9 mouse cellular contexts compared by ENCODE assay signal in genomic region chr10:81384605-81384982, GRCm38 (mm10). TPM values are rescaled to one million over a fixed set of nuclear protein-coding genes. Genes with fewer than 3 reads are reported as not detected.
A peak's percentile ranks its signal among the peaks of the same experiment; 100 is the strongest.
DNase-seq lines count a peak whose midpoint lies in the region; ATAC-seq and TF ChIP-seq lines count a peak whose summit lies in the region.
"Had no signal": no experiment of that assay in that cellular context is flagged by ENCODE, and none has a peak within 500 bp of the region (broad histone marks: within the 10 kb centered on the region; RNA-seq: fewer than 3 reads in every experiment).

No protein-coding gene starts in this region.

- peak overlapping the region; percentile 97 for H3K4me3 ChIP-seq in heart, embryonic 11.5 days (ENCODE audit: low read depth, low read length)
- peak overlapping the region; percentile 82 to 96 (median 87) for H3K4me3 ChIP-seq in CH12.LX (replicated peaks in 1 of 3; ENCODE audit: low read depth in 2 of 3, low read length in 2 of 3, poor library complexity in 1 of 3)
- peak overlapping the region; percentile 93 for H3K4me3 ChIP-seq in forebrain, embryonic 15.5 days
- peak overlapping the region; percentile 74 for H3K4me3 ChIP-seq in liver, postnatal 0 days (ENCODE audit: low read depth, low read length)

- H3K36me3 ChIP-seq in heart, embryonic 11.5 days (ENCODE audit: control insufficient read depth, insufficient read depth, low read length): peaks cover 23% of the 10 kb centered on the region
- H3K36me3 ChIP-seq in CH12.LX (replicated peaks in 1 of 2; ENCODE audit: control insufficient read depth in 1 of 2, insufficient read depth in 1 of 2, low read length in 1 of 2): peaks cover 39 to 41% of the 10 kb centered on the region in 2 experiments
- H3K36me3 ChIP-seq in forebrain, embryonic 15.5 days: peaks cover 22% of the 10 kb centered on the region
- H3K36me3 ChIP-seq in liver, postnatal 0 days (replicated peaks; ENCODE audit: insufficient read depth, low read length): peaks cover 24% of the 10 kb centered on the region

- intact Hi-C loops in heart, postnatal 10 days (cut with DNase I): no loop called here

- under 1% methylated on average over 19 of the region's 19 CpGs for WGBS in heart, embryonic 11.5 days (ENCODE audit: insufficient replicate concordance)
- under 1% methylated on average over 19 of the region's 19 CpGs for WGBS in forebrain, embryonic 15.5 days
- WGBS in liver, postnatal 0 days (ENCODE audit: insufficient replicate concordance): under 1% methylated on average over 19 of the region's 19 CpGs

- no peak for TF ChIP-seq CTCF in CH12.LX (conservative IDR thresholded peaks at IDR 0.05 in 1 of 2, IDR thresholded peaks at IDR 0.05 in 1 of 2; ENCODE audit: low read depth in 2 of 2, low read length in 2 of 2)
- TF ChIP-seq CTCF in liver, postnatal 0 days (IDR thresholded peaks at IDR 0.05; ENCODE audit: low read depth): no peak

- dilution Hi-C loops in CH12.LX (cut with MboI; ENCODE audit: extremely low pct_ligation_motif_present, extremely low pct_unique_long_range_greater_than_20kb, low sequenced_read_pairs): no loop called here

- H3K79me2 ChIP-seq in CH12.LX (replicated peaks; ENCODE audit: control insufficient read depth, extremely low read depth, insufficient read depth, poor library complexity, severe bottlenecking): peaks cover 19% of the 10 kb centered on the region

- H3K4me1 ChIP-seq in heart, embryonic 11.5 days (ENCODE audit: control insufficient read depth, insufficient read depth, low read length): peaks cover 27% of the 10 kb centered on the region
- peaks cover 6 to 18% of the 10 kb centered on the region in 2 experiments for H3K4me1 ChIP-seq in CH12.LX (ENCODE audit: control insufficient read depth in 1 of 2, insufficient read depth in 2 of 2)
- peaks cover 18% of the 10 kb centered on the region for H3K4me1 ChIP-seq in forebrain, embryonic 15.5 days
- peaks cover 39% of the 10 kb centered on the region for H3K4me1 ChIP-seq in liver, postnatal 0 days (ENCODE audit: insufficient read depth)

- TF ChIP-seq EP300 in CH12.LX (IDR thresholded peaks at IDR 0.05; ENCODE audit: low read length): no peak
- TF ChIP-seq EP300 in liver, postnatal 0 days (IDR thresholded peaks at IDR 0.05; ENCODE audit: low read depth): no peak

- no peak for DNase-seq in heart, postnatal 10 days
- DNase-seq in CH12.LX (ENCODE audit: extremely low read depth): no peak
- no peak for DNase-seq in liver, postnatal 0 days
- no peak for DNase-seq in urinary bladder, adult 2 months (ENCODE audit: low spot score)

- ATAC-seq in heart, embryonic 11.5 days (replicated peaks; ENCODE audit: insufficient number of reproducible peaks, low FRiP score, low TSS enrichment): peak; percentile 9; the same call in 1 of the 2 replicates
- peak; percentile 31; the same call in 1 of the 2 replicates for ATAC-seq in forebrain, embryonic 15.5 days (replicated peaks)
- ATAC-seq in liver, postnatal 0 days: peak; percentile 20
- ATAC-seq in erythroid progenitor cell, adult 5-6 weeks (replicated peaks; ENCODE audit: low FRiP score, poor library complexity, severe bottlenecking): no peak
- no peak for ATAC-seq in cerebellum, adult (ENCODE audit: insufficient number of reproducible peaks, low FRiP score, low TSS enrichment)

- in situ Hi-C loops in CH12.LX (cut with MboI; ENCODE audit: low pct_ligation_motif_present, low pct_unique_long_range_greater_than_20kb, low sequenced_read_pairs): loop anchor here (5.0 kb wide), 1 partner anchor 148 kb away; no protein-coding TSS in a partner anchor

- H3K9ac ChIP-seq in heart, embryonic 11.5 days (ENCODE audit: low read depth, low read length): peak overlapping the region; percentile 90
- peak overlapping the region; percentile 84 for H3K9ac ChIP-seq in CH12.LX (ENCODE audit: insufficient read depth, low read depth)
- peak overlapping the region; percentile 79 for H3K9ac ChIP-seq in forebrain, embryonic 15.5 days (replicated peaks)
- H3K9ac ChIP-seq in liver, postnatal 0 days (replicated peaks): peak overlapping the region; percentile 89

- H3K27me3 ChIP-seq in heart, embryonic 11.5 days (ENCODE audit: control insufficient read depth, insufficient read depth, low read length): no peaks in the 10 kb centered on the region
- no peaks in the 10 kb centered on the region for H3K27me3 ChIP-seq in CH12.LX (replicated peaks)
- H3K27me3 ChIP-seq in forebrain, embryonic 15.5 days: no peaks in the 10 kb centered on the region
- no peaks in the 10 kb centered on the region for H3K27me3 ChIP-seq in liver, postnatal 0 days (ENCODE audit: insufficient read depth, low read length)

- peak overlapping the region; percentile 72 for H3K4me2 ChIP-seq in heart, embryonic 11.5 days
- peak overlapping the region; percentile 64; the same call in 1 of the 2 replicates for H3K4me2 ChIP-seq in CH12.LX (ENCODE audit: insufficient read depth, low read depth, poor library complexity, severe bottlenecking)
- peak overlapping the region; percentile 96 for H3K4me2 ChIP-seq in forebrain, embryonic 15.5 days (replicated peaks)
- H3K4me2 ChIP-seq in liver, postnatal 0 days (ENCODE audit: low read depth, low read length): peak overlapping the region; percentile 75

- no peak for TF ChIP-seq RAD21 in CH12.LX (IDR thresholded peaks at IDR 0.05; ENCODE audit: low read depth, low read length)

- H3K9me3 ChIP-seq in heart, embryonic 11.5 days (replicated peaks; ENCODE audit: control insufficient read depth, low read length): no peaks in the 10 kb centered on the region
- H3K9me3 ChIP-seq in CH12.LX (replicated peaks; ENCODE audit: low read length): no peaks in the 10 kb centered on the region
- H3K9me3 ChIP-seq in forebrain, embryonic 15.5 days: no peaks in the 10 kb centered on the region
- H3K9me3 ChIP-seq in liver, postnatal 0 days (ENCODE audit: low read length): no peaks in the 10 kb centered on the region

- peak overlapping the region; percentile 86 for H3K27ac ChIP-seq in heart, embryonic 11.5 days (ENCODE audit: low read depth, low read length)
- peak overlapping the region; percentile 49; the same call in 1 of the 2 replicates for H3K27ac ChIP-seq in CH12.LX (ENCODE audit: insufficient read depth, low read depth)
- peak overlapping the region; percentile 89 for H3K27ac ChIP-seq in forebrain, embryonic 15.5 days (replicated peaks)
- H3K27ac ChIP-seq in liver, postnatal 0 days (ENCODE audit: low read depth): peak overlapping the region; percentile 97

- TF ChIP-seq POLR2A in CH12.LX (IDR thresholded peaks at IDR 0.05; ENCODE audit: low read depth, low read length): no peak

RNA-seq across cellular contexts. Expression of gene Gm48551, which starts 0.3 kb away (rescaled TPM):
- polyA plus RNA-seq in heart, embryonic 11.5 days (2014; fragmentation: Nextera tagmentation; extraction: Ambion mirVana): 1.4 and 2.9 TPM in 2 replicates
- under 1 TPM; 0.74 to 0.87 TPM for total RNA-seq in heart, postnatal 10 days (2021)
- total RNA-seq in CH12.LX (2012; rRNA removed): 1.2 and 1.5 TPM in 2 replicates
- 0.96 and 1.0 TPM in 2 replicates for total RNA-seq in CH12.LX (2014; rRNA removed)
- polyA plus RNA-seq in CH12.LX (2012; ENCODE audit: insufficient read length, low read depth): 3.2 and 3.4 TPM in 2 replicates
- polyA plus RNA-seq in forebrain, embryonic 15.5 days (2015; fragmentation: Nextera tagmentation; extraction: Ambion mirVana): 5.4 and 6.6 TPM in 2 replicates
- 0.40 and 0.70 TPM in 2 replicates for polyA plus RNA-seq in liver, postnatal 0 days (2015; fragmentation: Nextera tagmentation; extraction: Ambion mirVana)
- 2.1 and 4.3 TPM in 2 replicates for total RNA-seq in erythroid progenitor cell, adult 5-6 weeks (2015; ENCODE audit: low replicate concordance)
- not detected in 2 replicates for total RNA-seq in erythroid progenitor cell, adult 5-6 weeks (2017; ENCODE audit: low replicate concordance)
- 3.6 and 3.8 TPM in 2 replicates for polyA plus RNA-seq in urinary bladder, adult 2 months (2012; rRNA removed)

RNA-seq across cellular contexts. Expression of gene Dohh, which starts 0.4 kb away (rescaled TPM):
- polyA plus RNA-seq in heart, embryonic 11.5 days (2014; fragmentation: Nextera tagmentation; extraction: Ambion mirVana): 47.5 and 61.4 TPM in 2 replicates
- total RNA-seq in heart, postnatal 10 days (2021): 10 to 100 TPM; 53.2 to 57.5 TPM
- total RNA-seq in CH12.LX (2012; rRNA removed) (131 and 143 TPM in 2 replicates), CH12.LX (2014; rRNA removed) (81.7 and 83.0 TPM in 2 replicates)
- 78.2 and 93.5 TPM in 2 replicates for polyA plus RNA-seq in CH12.LX (2012; ENCODE audit: insufficient read length, low read depth)
- 88.2 and 89.0 TPM in 2 replicates for polyA plus RNA-seq in forebrain, embryonic 15.5 days (2015; fragmentation: Nextera tagmentation; extraction: Ambion mirVana)
- 39.3 and 42.1 TPM in 2 replicates for polyA plus RNA-seq in liver, postnatal 0 days (2015; fragmentation: Nextera tagmentation; extraction: Ambion mirVana)
- total RNA-seq in erythroid progenitor cell, adult 5-6 weeks (2015; ENCODE audit: low replicate concordance): 8.8 TPM in 1 of 2 replicates, not detected in the other
- 4.0 and 17.2 TPM in 2 replicates for total RNA-seq in erythroid progenitor cell, adult 5-6 weeks (2017; ENCODE audit: low replicate concordance)
- 42.9 and 47.4 TPM in 2 replicates for polyA plus RNA-seq in urinary bladder, adult 2 months (2012; rRNA removed)

RNA-seq across cellular contexts. Expression of gene Gm48552, which starts 4.2 kb away (rescaled TPM):
- 0.55 and 1.2 TPM in 2 replicates for polyA plus RNA-seq in heart, embryonic 11.5 days (2014; fragmentation: Nextera tagmentation; extraction: Ambion mirVana)
- under 1 TPM; 0.77 to 0.98 TPM for total RNA-seq in heart, postnatal 10 days (2021)
- total RNA-seq in CH12.LX (2012; rRNA removed) (0.29 and 1.1 TPM in 2 replicates), CH12.LX (2014; rRNA removed) (0.65 and 0.98 TPM in 2 replicates)
- polyA plus RNA-seq in CH12.LX (2012; ENCODE audit: insufficient read length, low read depth): 0.46 and 1.2 TPM in 2 replicates
- 2.9 and 3.1 TPM in 2 replicates for polyA plus RNA-seq in forebrain, embryonic 15.5 days (2015; fragmentation: Nextera tagmentation; extraction: Ambion mirVana)
- not detected in 2 replicates for polyA plus RNA-seq in liver, postnatal 0 days (2015; fragmentation: Nextera tagmentation; extraction: Ambion mirVana)
- total RNA-seq in erythroid progenitor cell, adult 5-6 weeks (2015; ENCODE audit: low replicate concordance): not detected in 2 replicates
- total RNA-seq in erythroid progenitor cell, adult 5-6 weeks (2017; ENCODE audit: low replicate concordance): not detected in 2 replicates
- 2.7 and 3.6 TPM in 2 replicates for polyA plus RNA-seq in urinary bladder, adult 2 months (2012; rRNA removed)
- total RNA-seq: hematopoietic stem cell, adult 5-6 weeks had no signal

RNA-seq across cellular contexts. Expression of gene Fzr1, which starts 6.3 kb away (rescaled TPM):
- 66.1 and 70.0 TPM in 2 replicates for polyA plus RNA-seq in heart, embryonic 11.5 days (2014; fragmentation: Nextera tagmentation; extraction: Ambion mirVana)
- total RNA-seq in heart, postnatal 10 days (2021): 10 to 100 TPM; 39.7 to 41.2 TPM
- 38.8 and 44.5 TPM in 2 replicates for total RNA-seq in CH12.LX (2012; rRNA removed)
- 29.5 and 33.1 TPM in 2 replicates for total RNA-seq in CH12.LX (2014; rRNA removed)
- polyA plus RNA-seq in CH12.LX (2012; ENCODE audit: insufficient read length, low read depth): 67.7 and 75.4 TPM in 2 replicates
- 133 and 135 TPM in 2 replicates for polyA plus RNA-seq in forebrain, embryonic 15.5 days (2015; fragmentation: Nextera tagmentation; extraction: Ambion mirVana)
- polyA plus RNA-seq in liver, postnatal 0 days (2015; fragmentation: Nextera tagmentation; extraction: Ambion mirVana): 69.7 and 74.6 TPM in 2 replicates
- 235 and 246 TPM in 2 replicates for total RNA-seq in erythroid progenitor cell, adult 5-6 weeks (2015; ENCODE audit: low replicate concordance)
- 247 and 266 TPM in 2 replicates for total RNA-seq in erythroid progenitor cell, adult 5-6 weeks (2017; ENCODE audit: low replicate concordance)
- 34.1 and 34.4 TPM in 2 replicates for polyA plus RNA-seq in urinary bladder, adult 2 months (2012; rRNA removed)

RNA-seq across cellular contexts. Expression of gene Smim24, which starts 8.3 kb away (rescaled TPM):
- polyA plus RNA-seq in heart, embryonic 11.5 days (2014; fragmentation: Nextera tagmentation; extraction: Ambion mirVana): 4.2 and 5.8 TPM in 2 replicates
- 1 to 10 TPM; 1.3 to 2.2 TPM for total RNA-seq in heart, postnatal 10 days (2021)
- total RNA-seq in CH12.LX (2012; rRNA removed) (0.13 and 0.34 TPM in 2 replicates), CH12.LX (2014; rRNA removed) (not detected in 2 replicates)
- polyA plus RNA-seq in CH12.LX (2012; ENCODE audit: insufficient read length, low read depth): 0.64 TPM in 1 of 2 replicates, not detected in the other
- 1.2 and 1.8 TPM in 2 replicates for polyA plus RNA-seq in forebrain, embryonic 15.5 days (2015; fragmentation: Nextera tagmentation; extraction: Ambion mirVana)
- polyA plus RNA-seq in liver, postnatal 0 days (2015; fragmentation: Nextera tagmentation; extraction: Ambion mirVana): 1.7 and 2.0 TPM in 2 replicates
- total RNA-seq in erythroid progenitor cell, adult 5-6 weeks (2015; ENCODE audit: low replicate concordance): 5.4 and 7.5 TPM in 2 replicates
- total RNA-seq in erythroid progenitor cell, adult 5-6 weeks (2017; ENCODE audit: low replicate concordance): 4.2 TPM in 1 of 2 replicates, not detected in the other
- polyA plus RNA-seq in urinary bladder, adult 2 months (2012; rRNA removed): 5.0 and 6.9 TPM in 2 replicates

Comparison
In these comparisons a context has a peak if more than half of its experiments do, and no peak if none do; other contexts are left out.
1. ATAC-seq: peak in heart, embryonic 11.5 days (single experiment), forebrain, embryonic 15.5 days (single experiment) and liver, postnatal 0 days (single experiment); none in erythroid progenitor cell, adult 5-6 weeks (single experiment) and cerebellum, adult (single experiment).
2. Peak in every context shown above with its lines, with median percentiles within 50 percentile points of each other: H3K27ac ChIP-seq, H3K4me2 ChIP-seq, H3K4me3 ChIP-seq and H3K9ac ChIP-seq.